Mouse (Mus musculus): ENCODE measurements around the gene Anapc5.

The Anapc5 gene

DNA sequence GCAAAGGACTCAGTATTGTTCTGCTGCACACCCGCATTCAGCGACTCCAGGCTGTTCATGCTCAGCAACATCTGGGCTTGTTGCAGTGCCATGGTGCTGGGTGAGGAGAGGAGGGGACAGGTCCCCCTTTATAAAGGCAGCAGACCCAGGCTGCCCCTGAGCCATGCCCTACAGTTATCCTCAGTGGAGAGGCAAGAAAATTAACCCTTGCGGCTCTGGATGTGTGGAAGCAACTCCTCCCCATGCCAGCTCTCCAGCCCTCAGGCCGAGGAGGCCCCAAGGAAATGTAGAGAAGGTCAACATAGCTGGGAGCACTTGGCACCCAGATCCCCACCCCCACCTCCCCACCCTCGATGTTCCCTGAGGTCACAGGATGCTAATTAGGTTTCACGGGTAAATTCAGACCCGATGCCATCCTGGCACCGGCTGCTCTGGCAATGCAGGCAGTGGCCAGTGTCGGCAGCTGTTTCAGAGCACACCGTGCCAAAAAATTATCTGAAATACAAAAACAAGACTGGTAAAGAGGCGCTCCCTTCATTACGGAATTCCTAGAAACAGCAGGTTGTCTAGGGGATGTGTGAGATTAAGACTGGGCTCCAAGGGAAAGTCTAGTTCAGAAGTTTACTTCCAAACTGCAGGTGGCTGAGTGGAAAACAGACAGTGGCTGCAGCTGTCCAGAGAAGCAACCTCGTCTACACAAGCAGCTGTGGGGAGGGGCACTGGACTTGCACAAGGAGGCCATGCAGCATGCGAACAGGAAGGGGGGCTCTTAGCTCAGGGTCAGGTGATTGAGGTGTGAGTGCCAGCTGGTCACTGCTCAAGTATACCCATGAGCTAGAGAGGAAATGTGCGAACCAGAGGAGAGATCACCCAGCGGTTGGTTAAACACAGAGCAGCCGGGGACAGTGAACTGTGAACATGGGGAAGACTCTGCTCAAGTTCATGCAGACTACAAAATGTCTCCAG, 21.5 kb downstream of the Anapc5 start:
- DNase-seq: peak; percentile 52

DNA sequence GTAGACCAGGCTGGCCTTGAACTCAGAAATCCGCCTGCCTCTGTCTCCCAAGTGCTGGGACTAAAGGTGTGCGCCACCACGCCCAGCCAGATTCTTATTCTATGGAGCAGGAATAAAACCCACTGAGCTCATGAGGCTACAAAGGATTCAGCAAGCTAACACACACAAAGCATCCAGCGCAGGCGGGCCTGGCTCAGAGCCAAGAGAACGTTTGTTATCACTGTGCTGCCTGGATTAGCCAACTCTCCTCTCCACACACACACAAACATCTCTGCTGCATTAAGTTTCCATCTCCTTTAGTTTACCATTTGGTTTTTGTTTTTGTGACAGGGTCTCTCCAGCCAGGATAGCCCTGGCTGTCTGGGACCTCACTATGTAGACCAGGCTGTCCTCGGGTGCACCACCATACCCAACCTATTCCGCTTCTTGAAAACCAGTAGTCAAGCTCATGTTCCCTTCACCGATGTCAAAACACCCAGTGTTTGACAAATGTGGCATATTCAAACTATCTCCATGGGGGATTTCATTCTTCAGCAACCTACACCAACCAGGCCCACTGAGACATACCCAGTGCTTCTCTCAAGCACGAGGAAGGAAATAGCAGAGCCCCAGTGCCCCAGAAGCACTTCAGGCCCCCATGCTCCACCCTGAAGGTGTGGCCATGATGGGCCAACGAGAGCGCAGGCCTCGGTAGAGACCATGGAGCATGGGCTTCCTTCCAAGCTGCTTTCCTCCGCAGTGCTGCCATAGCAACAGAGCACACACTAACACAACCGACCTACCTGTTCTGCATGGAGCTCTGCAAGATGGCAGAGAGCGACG, 22.4 kb downstream of the Anapc5 start:
- DNase-seq: peak; percentile 88

DNA sequence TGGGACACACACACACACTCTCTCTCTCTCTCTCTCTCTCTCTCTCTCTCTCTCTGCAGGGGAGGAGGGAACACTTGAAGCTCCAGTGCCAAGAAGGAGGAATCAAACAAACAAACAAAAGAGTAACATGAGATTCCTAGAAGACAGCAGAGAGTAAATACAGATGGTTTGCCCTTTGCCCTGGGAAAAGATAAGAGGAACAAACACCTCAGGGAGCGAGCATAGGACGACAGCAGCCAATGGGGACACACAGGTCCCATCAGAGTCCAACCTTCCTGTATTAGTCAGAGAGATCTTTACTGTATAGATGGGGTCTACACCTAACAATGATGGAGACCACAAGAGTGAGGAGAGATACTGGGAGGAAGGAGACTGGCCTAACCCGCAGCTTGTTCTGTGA, 23.3 kb downstream of the Anapc5 start:
- DNase-seq: no peak

DNA sequence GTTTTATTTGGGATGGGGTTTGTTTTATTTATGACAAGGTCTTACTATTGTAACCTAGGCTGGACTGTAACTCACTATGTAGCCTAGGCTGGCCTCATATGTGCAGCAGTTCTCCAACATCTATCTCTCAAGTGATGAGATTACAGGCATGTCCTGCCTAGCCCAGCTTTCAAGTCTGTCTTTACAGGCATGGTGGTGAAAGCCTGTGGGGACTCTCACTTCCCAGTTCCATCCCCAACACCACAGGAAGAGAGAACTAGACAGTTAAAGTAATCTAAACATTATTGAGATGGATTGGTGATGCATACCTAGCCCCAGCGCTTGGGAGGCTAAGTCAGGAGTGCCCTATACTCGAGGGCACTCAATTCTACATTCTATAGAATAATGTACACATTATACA, 32.4 kb downstream of the Anapc5 start:
- no peak for DNase-seq

DNA sequence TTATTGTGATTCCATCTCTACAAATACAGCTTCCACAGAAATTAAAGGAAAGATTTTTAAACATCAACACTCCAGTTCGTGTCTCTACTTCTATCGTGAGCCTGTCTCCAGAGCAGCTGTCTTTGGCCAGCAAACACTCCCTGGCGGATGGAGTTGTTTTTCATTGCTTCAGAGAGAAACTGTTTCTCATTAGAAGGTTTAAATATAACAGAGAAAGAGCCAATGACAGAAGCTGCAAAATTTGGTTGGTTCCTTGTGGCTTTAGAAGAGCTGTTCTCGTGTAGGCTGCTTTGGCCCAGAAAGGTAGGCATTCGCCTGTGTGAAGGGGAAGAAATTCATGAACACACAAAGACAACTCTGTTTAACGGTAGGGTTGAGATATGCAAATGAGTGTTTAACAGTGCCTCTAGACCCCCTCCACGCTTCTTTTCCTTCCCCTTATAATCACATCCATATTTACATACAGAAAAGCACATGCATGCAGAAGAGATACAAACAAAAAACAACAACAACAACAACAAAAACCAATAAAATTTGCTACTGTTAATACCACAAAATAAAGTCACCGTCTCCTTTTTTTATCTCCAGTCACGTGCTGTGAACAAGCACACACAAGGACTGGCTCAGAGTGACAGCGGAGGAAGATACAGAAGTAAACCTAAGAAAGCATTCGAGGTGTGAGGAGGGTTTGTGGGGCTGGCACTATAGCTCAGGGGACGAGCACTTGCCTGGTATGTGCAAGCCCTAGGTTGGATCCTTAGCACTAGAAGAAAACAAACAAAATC, 34.9 kb downstream of the Anapc5 start:
- DNase-seq: peak; percentile 62

DNA sequence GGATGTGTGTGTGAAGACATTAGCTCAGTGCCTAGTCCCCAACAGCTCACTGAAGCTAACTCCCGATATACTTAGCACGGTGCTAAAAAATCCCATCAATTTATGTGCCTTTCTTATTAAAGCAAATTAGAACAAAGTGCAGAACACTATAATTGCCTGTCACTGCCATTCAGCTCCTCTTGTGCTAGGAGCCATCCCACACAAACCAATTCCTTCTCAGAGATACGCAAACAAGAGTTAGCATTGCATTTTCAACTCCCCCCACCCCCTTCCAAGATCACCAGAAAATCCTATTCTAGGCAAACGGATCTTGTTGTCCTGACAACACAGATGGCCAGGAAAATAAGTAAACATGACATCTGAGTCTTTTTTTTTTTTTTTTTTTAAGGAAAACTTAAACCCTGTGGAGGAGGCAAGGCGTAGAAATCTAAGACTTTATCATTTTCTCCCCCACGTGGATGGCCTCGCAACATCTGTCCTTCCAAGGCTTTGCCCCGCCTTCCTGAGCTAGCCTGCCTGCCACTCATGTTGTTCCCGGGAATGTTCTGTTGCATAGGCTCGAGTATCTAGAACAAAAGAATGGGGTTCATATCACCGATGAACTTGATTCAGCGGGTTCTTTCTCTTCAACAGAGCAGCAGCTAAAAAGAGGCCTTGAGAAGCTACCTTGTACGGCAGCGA, 37.3 kb downstream of the Anapc5 start:
- no peak for DNase-seq

DNA sequence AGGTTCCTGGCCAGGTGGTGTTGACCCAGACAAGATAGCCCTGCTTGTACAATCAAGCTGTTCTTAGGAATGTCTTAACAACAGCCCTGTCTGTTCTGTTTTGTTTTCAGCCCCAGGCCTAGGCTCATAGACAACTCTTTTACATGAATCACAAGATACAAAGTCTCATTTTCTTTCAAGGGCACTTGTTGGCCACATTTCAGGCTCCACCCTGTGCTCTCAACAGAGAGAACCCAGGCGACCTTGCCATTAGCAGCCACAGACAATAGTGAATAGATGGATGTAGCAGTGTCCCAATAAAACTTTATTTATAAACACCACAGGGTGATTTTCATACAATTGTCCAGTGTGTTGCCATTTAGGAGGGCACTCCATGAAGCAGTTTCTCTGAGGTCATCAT, 39.1 kb downstream of the Anapc5 start:
- no peak for DNase-seq

DNA sequence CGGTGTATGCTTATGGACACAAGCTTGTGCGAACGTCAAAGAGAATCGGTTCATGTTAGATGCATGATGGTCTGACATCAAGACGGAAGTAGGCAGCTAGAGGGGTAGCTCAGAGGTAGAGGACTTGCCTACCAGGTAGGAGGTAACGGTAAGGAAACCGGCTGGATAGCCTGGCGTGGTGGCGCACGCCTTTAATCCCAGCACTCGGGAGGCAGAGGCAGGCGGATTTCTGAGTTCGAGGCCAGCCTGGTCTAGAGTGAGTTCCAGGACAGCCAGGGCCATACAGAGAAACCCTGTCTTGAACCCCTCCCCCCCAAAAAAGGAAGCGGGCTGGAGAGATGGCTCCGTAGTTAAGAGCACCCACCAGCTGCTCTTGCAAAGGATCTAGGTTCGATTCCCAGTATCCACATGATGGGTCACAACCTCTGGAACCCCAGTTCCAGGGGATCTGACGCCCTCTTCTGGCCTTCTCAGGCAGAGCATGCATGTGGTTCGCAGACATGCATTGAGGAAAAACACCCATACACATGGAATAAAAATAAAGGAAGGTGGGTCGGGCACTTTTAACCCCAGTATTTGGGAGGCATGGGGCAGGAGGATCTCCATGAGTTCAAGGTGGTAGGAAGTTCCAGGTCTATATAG, 40.2 kb downstream of the Anapc5 start:
- DNase-seq: no peak

DNA sequence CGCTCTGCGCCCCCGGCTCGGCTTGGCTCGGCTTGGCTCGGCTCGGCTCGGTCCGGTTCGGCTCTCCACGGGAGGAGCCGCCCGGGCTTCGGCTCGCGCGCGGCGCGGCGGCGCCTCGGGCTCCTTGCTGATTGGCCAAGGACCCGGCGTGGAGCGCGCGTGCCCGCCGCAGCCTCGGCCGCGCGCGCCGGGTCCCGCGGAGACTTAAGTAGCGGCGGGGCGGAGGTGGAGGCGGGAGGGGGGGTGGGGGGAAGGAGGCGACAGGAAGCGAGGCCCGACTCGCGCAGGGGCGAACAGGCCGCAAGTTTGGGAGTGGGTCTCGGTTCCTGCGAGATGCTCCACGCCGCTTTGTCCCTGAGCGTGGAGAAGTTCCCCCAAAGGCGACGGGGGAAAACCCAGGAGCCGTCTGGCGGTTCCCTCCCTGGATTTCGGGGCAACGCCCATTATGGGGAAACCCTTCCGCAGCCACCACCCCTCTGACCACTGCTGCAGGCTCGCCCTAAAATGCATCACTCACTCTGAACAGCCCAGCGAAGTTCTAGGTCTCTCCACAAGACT, 41.8 kb downstream of the Anapc5 start, which contains the start of gene Camkk2:
TSS of gene Camkk2 (minus strand) at position 133 of the 558 bp plus-strand sequence.
- DNase-seq: peak; percentile 88

DNA sequence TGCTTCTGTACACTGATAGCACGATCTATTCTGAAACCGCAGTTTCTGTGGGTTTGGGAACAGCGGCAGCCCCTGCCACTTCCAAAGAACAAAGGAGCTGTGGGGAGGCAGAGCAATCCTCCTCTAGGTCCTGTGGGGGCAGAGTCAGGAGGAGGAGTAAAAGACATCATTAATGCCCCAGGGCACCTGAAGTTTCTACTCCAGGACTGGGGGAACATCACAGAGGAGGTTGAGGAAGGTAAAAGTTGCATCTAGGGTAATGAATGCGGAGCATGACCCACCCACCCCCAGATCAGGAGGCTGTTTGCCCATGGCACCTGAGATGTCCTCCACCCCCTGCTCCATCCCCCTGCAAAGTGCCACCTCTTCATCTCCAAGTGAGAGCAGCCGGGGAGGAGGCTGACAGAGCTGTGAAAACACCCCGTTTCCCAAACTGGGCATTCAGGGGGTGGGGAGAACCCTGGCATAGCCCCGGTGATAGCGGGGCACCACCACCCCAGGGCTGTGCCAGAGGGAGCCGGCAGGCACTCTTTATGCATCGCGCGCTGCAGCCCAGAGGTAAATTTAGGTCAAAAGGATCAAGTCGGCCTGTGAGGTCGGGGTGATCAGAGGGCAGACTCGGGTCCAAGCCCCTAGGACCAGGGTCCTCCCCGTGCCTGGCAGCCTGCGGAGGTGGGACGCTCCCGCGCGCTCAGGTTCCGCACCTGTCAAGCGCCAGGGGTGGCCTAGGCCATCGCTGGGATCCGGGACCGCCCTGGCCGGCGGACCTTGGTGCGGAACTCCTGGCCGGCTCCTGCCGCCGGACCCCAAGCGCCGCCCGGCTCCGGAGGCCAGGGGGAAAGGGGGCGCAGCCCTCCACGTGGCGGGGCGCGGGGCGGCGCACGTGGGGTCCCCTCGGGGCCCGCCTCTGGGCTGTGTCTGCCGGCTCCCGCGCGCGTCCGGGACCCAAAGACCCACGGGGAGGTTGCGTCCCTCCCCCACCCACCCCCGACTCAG, 42.6 kb downstream of the Anapc5 start:
- peak; percentile 8 for DNase-seq

DNA sequence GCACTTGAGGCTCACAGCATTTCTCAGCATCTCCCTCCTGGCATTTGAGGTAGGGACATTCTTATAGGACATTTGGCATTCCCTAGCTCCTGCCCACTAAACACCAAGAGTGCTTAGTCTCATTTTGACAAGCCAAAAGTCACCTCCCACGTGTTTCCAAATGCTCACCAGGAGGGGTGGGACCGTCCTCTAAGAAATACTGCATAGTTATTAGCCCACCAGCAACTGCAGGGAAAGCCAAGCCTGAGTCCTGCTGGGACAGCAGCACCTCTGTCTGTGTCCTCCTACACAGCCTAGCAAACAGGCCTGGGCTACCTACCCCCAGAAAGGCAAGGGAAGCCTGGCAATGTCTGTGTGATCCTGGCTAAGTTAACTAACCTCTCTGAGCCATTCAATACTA, 43.8 kb downstream of the Anapc5 start:
- no peak for DNase-seq

DNA sequence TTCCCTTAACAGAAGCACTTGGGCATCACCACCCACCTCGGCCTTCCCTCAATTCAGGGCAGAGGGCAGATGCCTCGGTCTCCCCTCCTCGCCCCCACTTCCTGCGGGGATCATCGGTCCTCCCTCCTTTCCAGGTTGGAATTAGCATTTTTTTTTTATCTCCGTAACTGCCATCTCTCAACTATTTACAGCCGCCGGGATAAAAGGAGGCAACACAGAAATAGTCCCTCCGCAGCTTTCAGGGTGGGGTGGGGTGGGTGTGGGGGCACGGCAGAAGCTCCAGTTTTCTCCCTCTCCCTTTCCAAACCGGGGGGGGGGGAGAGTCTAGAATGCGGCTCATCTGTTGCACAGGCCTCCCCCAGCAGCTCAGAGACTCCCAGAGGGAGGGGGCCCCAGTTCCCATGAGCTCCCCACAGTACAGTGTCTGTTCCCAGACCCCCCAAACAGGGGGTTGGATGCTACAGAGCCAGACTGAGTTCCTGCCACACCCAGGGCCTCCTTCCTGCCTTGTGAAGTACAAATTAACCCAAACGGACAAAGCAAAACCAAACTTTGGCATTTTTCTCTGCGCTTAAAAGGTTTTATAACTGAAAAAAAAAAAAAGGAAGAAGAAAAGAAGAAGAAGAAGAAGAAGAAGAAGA, 45.4 kb downstream of the Anapc5 start:
- DNase-seq: peak; percentile 35

DNA sequence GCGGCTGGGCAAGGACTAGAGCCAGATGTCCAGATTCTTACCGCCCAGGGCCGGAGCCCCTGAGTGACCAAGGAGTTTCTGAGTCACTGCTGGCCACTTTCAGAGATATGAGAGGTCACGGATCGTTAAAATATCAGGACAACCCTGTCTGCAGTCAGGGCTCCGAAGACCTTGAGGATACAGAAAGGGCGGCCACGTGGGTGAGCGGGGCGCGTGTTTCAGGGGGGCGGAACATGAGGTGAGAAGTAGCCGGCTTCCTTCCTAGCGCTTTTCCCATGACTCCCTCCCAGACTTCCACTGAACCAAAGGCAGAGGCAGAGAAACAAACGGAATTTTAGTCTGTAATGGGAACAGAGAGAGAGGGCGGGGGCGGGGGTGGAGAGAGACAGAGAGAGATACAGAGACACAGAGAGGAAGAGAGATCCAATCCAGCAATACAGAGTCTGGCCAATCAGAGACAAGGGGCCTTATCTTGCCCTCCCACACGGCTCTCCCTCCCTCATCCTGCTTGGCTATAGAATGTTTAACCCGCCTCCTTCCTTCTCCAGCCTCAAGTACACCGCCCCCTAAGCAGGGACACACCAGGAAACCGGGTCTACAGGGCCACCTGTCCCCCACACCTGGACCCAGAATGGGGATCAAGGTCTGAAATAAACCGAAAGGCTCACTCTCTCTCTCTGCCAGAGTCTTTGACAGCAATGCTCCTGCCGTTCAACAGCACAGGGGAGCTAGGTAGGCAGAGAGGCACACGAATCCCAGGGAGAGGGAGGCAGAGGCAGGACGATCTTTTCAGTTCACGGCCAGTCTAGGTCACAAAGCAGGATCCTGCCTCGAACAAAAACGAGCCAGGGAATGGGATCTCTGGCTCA, 46.2 kb downstream of the Anapc5 start:
- peak; percentile 28 for DNase-seq

DNA sequence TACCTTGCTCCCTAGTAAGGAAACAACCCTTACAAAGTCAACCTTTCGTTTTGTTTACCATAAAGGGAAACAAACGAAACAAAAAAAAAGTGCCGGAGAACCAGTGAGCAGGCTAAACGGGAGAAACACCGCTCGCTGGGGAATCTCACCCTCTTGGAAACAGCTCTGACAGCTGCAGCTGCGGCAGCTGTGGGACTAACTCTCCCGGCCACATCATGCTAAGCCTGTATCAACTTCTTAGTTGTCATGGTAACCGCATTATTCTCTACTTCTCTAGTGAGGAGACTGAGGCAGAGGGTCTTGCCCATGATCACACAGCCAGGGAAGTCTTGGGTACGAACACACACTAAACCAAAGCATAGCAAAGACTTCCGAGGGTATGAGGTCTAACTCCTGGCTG, 47.4 kb downstream of the Anapc5 start:
- no peak for DNase-seq

DNA sequence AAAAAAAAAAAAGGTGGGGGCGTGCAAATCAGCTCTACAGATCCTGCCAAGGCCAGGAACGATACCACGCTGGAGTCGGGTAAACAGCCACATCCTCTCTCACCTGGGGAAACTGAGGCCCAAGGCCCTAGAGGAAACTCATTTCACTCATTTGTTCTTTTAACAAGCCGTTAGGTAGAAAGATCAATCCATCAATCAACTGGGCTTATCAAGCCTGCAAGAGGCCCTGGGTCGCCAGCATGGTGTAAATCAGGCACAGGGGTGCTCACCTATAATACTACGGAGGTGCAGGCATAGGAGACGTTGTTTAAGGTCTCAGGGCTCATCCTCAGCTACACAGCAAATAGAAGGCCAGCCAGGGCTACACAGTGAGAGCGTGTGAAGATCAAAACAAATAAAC, 49.7 kb downstream of the Anapc5 start:
- DNase-seq: no peak

DNA sequence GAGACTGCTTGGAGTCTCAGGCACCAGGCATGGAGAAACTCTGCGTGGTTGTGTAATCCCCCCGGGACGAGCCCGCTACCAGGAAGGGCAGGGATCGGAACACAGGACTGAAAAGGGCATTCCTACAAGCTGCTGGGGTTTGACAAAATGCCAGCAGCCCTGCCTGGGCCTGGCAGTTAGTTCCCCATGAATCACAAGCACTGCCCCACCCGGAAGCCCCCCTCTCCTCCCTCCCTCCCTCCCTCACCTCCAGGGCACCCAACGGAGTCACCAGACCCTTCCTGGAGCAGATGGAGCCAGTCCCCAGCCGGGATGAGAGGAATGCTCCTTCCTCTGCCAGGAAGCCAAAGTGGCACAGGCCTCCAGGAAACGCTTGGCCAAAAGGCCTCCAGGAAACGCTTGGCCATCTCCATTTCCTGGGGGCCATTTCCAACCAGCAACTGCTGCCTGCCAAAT, 50.3 kb downstream of the Anapc5 start:
- peak; percentile 91 for DNase-seq

DNA sequence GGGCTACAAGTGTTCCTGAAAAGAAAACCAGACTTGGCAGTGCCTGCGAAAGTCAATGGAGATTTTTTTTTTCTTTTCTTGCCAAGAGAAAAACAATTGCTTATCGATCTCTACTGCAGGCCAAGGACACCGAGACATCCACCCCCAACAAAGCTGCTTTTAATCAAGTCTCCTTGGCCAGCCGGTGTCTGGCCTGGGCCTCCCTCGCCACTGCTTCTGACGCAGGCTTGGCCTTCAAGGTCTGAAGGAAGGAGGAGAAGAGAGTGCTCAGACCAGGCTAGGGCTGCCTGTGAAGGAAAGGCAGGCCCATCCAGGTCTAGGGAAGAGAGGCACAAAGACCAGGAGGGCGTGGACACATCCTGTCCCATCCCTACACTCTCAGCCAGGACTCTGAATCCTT, 50.8 kb downstream of the Anapc5 start:
- no peak for DNase-seq

DNA sequence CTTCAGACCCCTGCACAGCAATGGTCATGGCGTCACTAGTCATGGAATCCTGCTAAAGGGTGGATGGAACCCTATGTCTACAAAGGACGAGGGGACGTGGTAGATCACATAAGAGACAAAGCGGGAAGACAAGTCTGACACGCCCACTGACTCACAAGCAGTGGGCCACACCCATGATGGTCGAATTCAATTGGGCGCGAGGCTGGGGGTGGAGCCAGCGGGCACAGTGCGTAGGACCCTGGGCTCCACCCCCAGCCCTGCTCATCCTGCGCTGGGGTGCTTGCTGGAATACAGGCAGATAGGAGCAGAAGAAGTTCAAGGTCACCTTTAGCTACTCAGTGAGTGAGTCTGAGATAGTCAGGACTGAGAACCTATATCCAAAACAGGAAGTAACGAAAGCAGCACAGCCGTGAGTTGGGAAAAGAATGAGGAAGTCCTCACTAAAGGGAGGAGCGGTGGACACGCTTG, 52.0 kb downstream of the Anapc5 start:
- DNase-seq: peak; percentile 42

Data from lung, postnatal 36 days (tissue).